Mouse (Mus musculus) liver, postnatal 0 days (tissue): ENCODE measurements around the gene Daglb.

Source experiments
- CTCF ChIP-seq: sonication (generic); IDR thresholded peaks from 2 replicates; pipeline ENCODE4 v1.5.1; 2016; ENCODE audit warnings: antibody characterized with exemption, low read depth
- EP300 ChIP-seq: IDR thresholded peaks from 2 replicates; pipeline ENCODE4 v1.6.1; 2016; ENCODE audit warnings: antibody characterized with exemption, low read depth, mild to moderate bottlenecking

- no peak for TF ChIP-seq CTCF
- TF ChIP-seq EP300 = no peak
Observed at GRCm38 (mm10) chr5:143467931-143468330, 3.5 kb downstream of the Daglb start.
